Mouse (Mus musculus) liver, embryonic 11.5 days (tissue): Measurements from ENCODE around the gene Ttyh3. TPM values are rescaled to one million over a fixed set of nuclear protein-coding genes. Genes with fewer than 3 reads are reported as not detected.

ENCODE experiments used
- ATAC-seq: fragments of 200-750 bp; cut with Nextera tagmentation; replicated peaks from 2 replicates; pipeline ENCODE4 v1.8.0; 2017; ENCODE audit warnings: moderate number of reproducible peaks, mild to moderate bottlenecking, moderate TSS enrichment, moderate library complexity; ENCODE audit not compliant: low FRiP score
- DNase-seq: peaks from one replicate; pipeline ENCODE4 v3.0.0-alpha.2; 2017; ENCODE audit warnings: low spot score
- H3K27ac ChIP-seq: fragments of 300-500 bp; sonication (generic); 2 replicates; pipeline ENCODE4 v1.5.1; 2014; ENCODE audit warnings: mild to moderate bottlenecking, low read depth, low read length, control low read depth
- H3K27me3 ChIP-seq: fragments of 300-500 bp; sonication (generic); replicated peaks from 2 replicates; pipeline ENCODE4 v1.6.1; 2014; ENCODE audit warnings: low read length, mixed read lengths; ENCODE audit not compliant: control insufficient read depth, insufficient read depth
- H3K36me3 ChIP-seq: fragments of 300-500 bp; sonication (generic); 2 replicates; pipeline ENCODE4 v1.6.1; 2014; ENCODE audit warnings: mild to moderate bottlenecking, low read length, moderate library complexity, mixed read lengths; ENCODE audit not compliant: control insufficient read depth, insufficient read depth
- H3K4me1 ChIP-seq: fragments of 300-500 bp; sonication (generic); replicated peaks from 2 replicates; pipeline ENCODE4 v1.6.1; 2014; ENCODE audit warnings: low read length, mixed read lengths; ENCODE audit not compliant: control insufficient read depth, insufficient read depth
- H3K4me2 ChIP-seq: fragments of 300-500 bp; sonication (generic); 2 replicates; pipeline ENCODE4 v1.6.1; 2014; ENCODE audit warnings: mild to moderate bottlenecking, control low read depth, moderate library complexity
- H3K4me3 ChIP-seq: fragments of 300-500 bp; sonication (generic); 2 replicates; pipeline ENCODE4 v1.5.1; 2014; ENCODE audit warnings: low read depth, low read length, control low read depth
- H3K9ac ChIP-seq: fragments of 300-500 bp; sonication (generic); 2 replicates; pipeline ENCODE4 v1.6.1; 2014; ENCODE audit warnings: low read depth, low read length, control low read depth
- H3K9me3 ChIP-seq: fragments of 300-500 bp; sonication (generic); 2 replicates; pipeline ENCODE4 v1.6.1; 2016; ENCODE audit warnings: low read length, inconsistent platforms, mixed read lengths; ENCODE audit not compliant: control insufficient read depth
- WGBS: fragments of 180-500 bp; shearing (Covaris S2); extraction: QIAGEN DNeasy Blood & Tissue Kit; methylation state at CpG from one replicate; pipeline ENCODE4 v1.1.7; 2014; 5-methylcytosine and 5-hydroxymethylcytosine counted together
- polyA plus RNA-seq: library from polyadenylated mRNA; unstranded; fragments of >200 nt; fragmentation: Nextera tagmentation; extraction: Ambion mirVana; gene quantifications from 2 replicates; pipeline ENCODE4 v1.2.1, GENCODE M21; 2014

Ttyh3 gene
- polyA plus RNA-seq, 1 experiment from 2014 or later = 26.5 TPM

DNA sequence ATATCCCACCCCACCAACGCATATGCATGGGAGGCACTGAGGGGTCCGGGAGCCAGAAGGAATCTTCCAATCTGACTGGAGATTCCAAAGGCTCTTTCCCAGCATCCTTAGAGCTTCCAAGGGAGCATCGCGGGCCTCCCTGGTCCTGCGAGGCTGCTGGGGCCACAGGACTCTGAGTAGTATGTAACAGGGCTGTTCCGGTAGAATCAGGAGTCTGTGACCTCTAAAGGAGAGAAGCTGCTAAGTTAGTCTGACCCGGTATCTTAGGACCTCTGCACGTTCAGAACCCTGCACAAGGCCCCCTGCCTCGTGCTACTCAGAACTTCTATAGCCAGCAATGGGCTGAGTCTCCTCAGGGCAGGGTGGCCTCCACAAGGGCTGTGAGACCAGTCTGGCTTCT is 69.6 kb downstream of the Ttyh3 start:
- H3K4me3 ChIP-seq = no peak overlapping the region
- 0 out of 2 replicates have a peak, but pooled peaks cover 2% of the 10 kb centered on the region for H3K4me1 ChIP-seq
- H3K4me2 ChIP-seq = no peak overlapping the region
- H3K36me3 ChIP-seq = no peaks in the 10 kb centered on the region
- no peak overlapping the region for H3K27ac ChIP-seq
- H3K9me3 ChIP-seq = no peaks in the 10 kb centered on the region
- DNase-seq (no peak), ATAC-seq (no peak)
- peaks cover 5% of the 10 kb centered on the region; the same call in 1 of the 2 replicates for H3K27me3 ChIP-seq
- 63% methylated on average over 9 of the region's 9 CpGs for WGBS
- H3K9ac ChIP-seq = no peak overlapping the region

DNA sequence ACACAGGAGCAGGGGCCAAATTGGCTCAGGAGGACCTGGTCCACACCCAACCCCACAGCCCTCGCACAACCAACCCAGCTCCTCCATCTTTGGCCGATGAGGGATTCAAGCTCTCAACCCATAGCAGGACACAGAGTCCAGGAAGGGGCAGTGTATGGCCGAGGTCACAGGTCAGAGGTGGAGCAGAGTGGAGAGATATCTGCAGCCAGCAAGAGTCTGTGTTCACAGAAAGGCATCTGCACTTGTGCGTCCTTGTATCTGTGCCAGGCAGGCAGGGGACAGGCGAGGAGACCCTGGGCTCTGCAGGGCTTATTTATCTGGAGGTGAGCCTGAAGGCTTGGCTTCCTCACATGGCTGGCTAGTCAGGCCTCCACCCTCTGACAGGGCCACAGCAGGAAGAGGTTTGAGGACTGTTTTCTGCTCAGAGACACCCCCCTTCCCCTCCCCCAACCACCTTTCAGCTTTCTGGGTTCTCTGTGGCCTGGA is 73.4 kb downstream of the Ttyh3 start:
- no peak overlapping the region for H3K27ac ChIP-seq
- no peak overlapping the region for H3K4me2 ChIP-seq
- DNase-seq = no peak
- H3K4me3 ChIP-seq = no peak overlapping the region
- no peak overlapping the region for H3K9ac ChIP-seq
- H3K36me3 ChIP-seq = no peaks in the 10 kb centered on the region
- H3K9me3 ChIP-seq = no peaks in the 10 kb centered on the region
- ATAC-seq = 0 out of 2 replicates have a peak, but pooled peaks have one; percentile 18
- H3K4me1 ChIP-seq = 0 out of 2 replicates have a peak, but pooled peaks cover 2% of the 10 kb centered on the region
- H3K27me3 ChIP-seq = 0 out of 2 replicates have a peak, but pooled peaks cover 2% of the 10 kb centered on the region
- WGBS = 47% methylated on average over 5 of the region's 5 CpGs

- H3K4me3 ChIP-seq = no peak overlapping the region
- H3K9ac ChIP-seq = no peak overlapping the region
- ATAC-seq (no peak), DNase-seq (no peak)
- H3K27ac ChIP-seq = no peak overlapping the region
- no peak overlapping the region for H3K4me2 ChIP-seq
- H3K27me3 ChIP-seq = no peaks in the 10 kb centered on the region
- H3K4me1 ChIP-seq = peaks cover 6% of the 10 kb centered on the region
- no peaks in the 10 kb centered on the region for H3K9me3 ChIP-seq
- H3K36me3 ChIP-seq = no peaks in the 10 kb centered on the region
- 79% methylated on average over 6 of the region's 6 CpGs for WGBS
These were observed 76.2 kb downstream of the Ttyh3 start for GRCm38 (mm10) chr5:140572611-140573010.

- no peak overlapping the region for H3K4me2 ChIP-seq
- no peak for ATAC-seq
- peaks cover 10% of the 10 kb centered on the region for H3K4me1 ChIP-seq
- H3K9me3 ChIP-seq = no peaks in the 10 kb centered on the region
- H3K9ac ChIP-seq = no peak overlapping the region
- H3K27ac ChIP-seq = no peak overlapping the region
- WGBS = 72% methylated on average over 10 of the region's 10 CpGs
- no peaks in the 10 kb centered on the region for H3K36me3 ChIP-seq
- no peaks in the 10 kb centered on the region for H3K27me3 ChIP-seq
- no peak for DNase-seq
- no peak overlapping the region for H3K4me3 ChIP-seq
These were observed 77.2 kb downstream of the Ttyh3 start for GRCm38 (mm10) chr5:140571673-140572072.

- ATAC-seq (no peak), DNase-seq (no peak)
- Histone ChIP-seq H3K4me2 (no peak overlapping the region), H3K36me3 (no peaks in the 10 kb centered on the region), H3K4me1 (peaks cover 13% of the 10 kb centered on the region), H3K9ac (no peak overlapping the region), H3K9me3 (no peaks in the 10 kb centered on the region), H3K4me3 (no peak overlapping the region), H3K27ac (no peak overlapping the region), H3K27me3 (no peaks in the 10 kb centered on the region)
- WGBS = 75% methylated on average over 4 of the region's 4 CpGs
These were observed 77.6 kb downstream of the Ttyh3 start for GRCm38 (mm10) chr5:140571201-140571600.

Other genes starting within 250 kb of the Ttyh3 start
- gene Eif3b, start 229.7 kb downstream of the Ttyh3 start, polyA plus RNA-seq = 210 and 213 TPM in 2 replicates
- gene Gm4869, start 203.4 kb downstream of the Ttyh3 start, polyA plus RNA-seq = not detected in 2 replicates
- 19.1 and 20.6 TPM in 2 replicates for gene Chst12, start 143.5 kb downstream of the Ttyh3 start, polyA plus RNA-seq
- gene Grifin, start 84.0 kb downstream of the Ttyh3 start, polyA plus RNA-seq = 1.8 and 2.6 TPM in 2 replicates
- 10.6 and 11.0 TPM in 2 replicates for gene Lfng, start 41.7 kb downstream of the Ttyh3 start, polyA plus RNA-seq
- 13.2 and 14.4 TPM in 2 replicates for gene Iqce, start 53.3 kb upstream of the Ttyh3 start, polyA plus RNA-seq
- gene Brat1, start 56.0 kb upstream of the Ttyh3 start, polyA plus RNA-seq = 16.9 and 18.7 TPM in 2 replicates
- gene Amz1, start 75.1 kb upstream of the Ttyh3 start, polyA plus RNA-seq = 1.2 and 2.0 TPM in 2 replicates
- gene Gna12, start 181.4 kb upstream of the Ttyh3 start, polyA plus RNA-seq = 25.1 and 31.1 TPM in 2 replicates